Mouse (Mus musculus) gonadal fat pad, adult 2 months (tissue): ENCODE measurements around the gene Ap1m2. TPM values are rescaled to one million over a fixed set of nuclear protein-coding genes. Genes with fewer than 3 reads are reported as not detected.
"Not testable (repeated sequence)": the region's sequence is repeated elsewhere in the genome, so short reads cannot be mapped to it uniquely, and the experiment has no call there.

ENCODE experiments used
- DNase-seq: peaks from one replicate; pipeline ENCODE4 v3.0.0-alpha.2; 2012; ENCODE audit warnings: low read depth
- polyA plus RNA-seq: library from polyadenylated mRNA; depleted of rRNA; stranded (reverse); fragments of >200 nt; gene quantifications from 2 replicates; pipeline ENCODE4 v1.2.3, GENCODE M21; 2012

Ap1m2 gene
- polyA plus RNA-seq, 1 experiment, result 92.6 TPM

DNA sequence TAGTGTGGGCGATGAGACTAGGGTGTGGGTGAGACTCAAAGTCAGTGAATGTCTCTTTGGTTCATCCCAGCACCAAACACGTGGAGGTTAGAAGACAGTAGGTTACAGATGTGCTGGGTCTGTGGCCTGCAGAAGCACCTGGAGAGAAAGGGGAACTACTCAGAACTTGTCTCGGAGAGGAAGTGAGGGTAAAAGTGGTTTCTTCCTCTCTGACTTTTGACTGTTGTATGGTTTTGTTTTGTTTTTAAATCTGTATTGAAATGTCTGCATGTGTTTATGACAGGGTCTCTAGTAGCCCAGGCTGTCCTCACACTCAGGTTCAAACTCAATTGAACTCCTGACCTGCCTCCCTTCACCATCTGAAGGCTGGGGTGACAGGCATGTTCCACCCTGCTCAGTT lies 15.9 kb upstream of the Ap1m2 start:
- no peak for DNase-seq

DNA sequence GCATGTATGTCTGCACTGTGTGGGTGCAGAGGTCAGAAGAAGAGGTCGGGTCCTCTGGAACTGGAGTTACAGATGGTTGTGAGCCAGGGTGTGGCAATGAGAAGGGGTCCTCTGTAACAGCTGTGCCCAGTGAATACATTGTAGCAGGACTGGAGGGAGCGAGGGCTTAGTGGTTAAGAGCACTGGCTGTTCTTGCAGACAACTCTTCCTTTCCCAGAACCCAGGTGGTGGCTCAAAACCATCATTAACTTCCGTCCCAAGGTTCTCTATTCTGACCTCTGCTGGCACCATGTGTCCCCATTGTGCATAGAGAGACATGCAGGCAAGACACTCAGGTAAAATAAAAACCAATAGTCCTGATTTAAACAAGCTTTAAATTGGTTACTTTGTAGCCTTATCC lies 15.4 kb upstream of the Ap1m2 start:
- no peak for DNase-seq

DNA sequence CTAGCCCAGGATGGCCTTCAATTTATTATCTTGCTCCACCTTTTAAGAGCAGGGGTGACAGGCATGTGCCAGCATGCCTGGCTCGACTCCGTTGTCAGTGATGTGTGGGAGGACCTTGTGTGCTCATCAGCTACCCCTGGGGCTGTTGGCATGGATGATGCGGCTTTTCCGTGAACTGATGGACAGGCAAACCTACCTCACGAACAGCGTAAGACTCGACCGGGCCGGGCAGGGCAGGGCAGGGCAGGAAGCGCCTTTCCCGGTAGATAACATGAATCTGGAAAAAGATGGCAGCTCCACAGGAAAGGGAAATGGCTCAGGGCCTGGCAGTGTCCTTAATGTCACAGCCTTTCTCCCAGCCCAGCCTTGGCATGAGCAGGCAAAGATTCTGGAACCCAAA lies 12.1 kb upstream of the Ap1m2 start:
- DNase-seq, result peak; percentile 89

DNA sequence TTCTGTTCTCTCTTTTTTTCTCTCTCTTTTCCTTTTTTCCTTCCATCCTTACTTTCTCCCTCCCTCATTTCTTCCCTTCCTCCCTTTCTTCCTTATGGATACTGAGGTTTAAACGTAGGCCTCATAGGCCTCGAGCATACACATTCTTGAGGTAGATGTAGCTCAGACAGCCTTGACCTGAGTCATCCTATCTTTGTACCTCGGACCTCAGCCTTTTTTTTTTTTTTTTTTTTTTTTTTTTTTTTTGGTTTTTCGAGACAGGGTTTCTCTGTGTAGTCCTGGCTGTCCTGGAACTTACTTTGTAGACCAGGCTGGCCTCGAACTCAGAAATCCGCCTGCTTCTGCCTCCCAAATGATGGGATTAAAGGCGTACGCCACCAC lies 10.8 kb upstream of the Ap1m2 start:
- DNase-seq, result not testable (repeated sequence)

DNA sequence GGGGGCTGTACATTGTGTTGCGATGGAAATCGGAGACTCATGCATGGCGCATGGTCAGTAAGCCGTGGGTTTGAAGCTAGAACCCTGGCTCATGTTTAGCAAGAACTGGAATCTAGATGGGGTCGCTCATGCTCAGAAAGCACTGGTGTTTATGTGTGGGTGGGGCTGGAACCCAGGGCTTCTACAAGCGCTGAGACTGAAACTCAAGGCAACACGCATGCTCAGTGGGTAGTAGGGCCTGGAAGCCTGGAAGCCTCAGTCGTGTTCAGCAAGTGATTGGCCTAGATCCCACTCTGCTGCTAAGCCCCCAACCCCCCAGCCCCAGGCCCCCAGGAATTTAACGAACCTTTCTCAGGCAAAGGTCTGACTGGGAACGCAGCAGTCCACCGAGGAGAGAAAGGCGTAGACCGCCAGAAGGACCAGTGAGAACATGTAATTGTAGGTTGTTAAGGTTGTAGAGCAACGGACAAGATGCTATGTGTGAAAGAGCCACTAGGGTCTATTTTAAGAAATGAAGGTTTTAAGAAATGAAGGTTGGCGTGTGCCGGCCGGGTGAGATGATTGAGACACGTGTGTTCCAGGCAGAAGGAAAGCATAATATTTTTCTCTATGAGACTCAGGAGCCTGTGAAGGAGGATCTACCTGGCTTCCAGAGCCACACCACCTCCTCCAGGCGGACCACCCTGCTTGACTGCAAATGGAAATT lies 10.2 kb upstream of the Ap1m2 start:
- no peak for DNase-seq

DNA sequence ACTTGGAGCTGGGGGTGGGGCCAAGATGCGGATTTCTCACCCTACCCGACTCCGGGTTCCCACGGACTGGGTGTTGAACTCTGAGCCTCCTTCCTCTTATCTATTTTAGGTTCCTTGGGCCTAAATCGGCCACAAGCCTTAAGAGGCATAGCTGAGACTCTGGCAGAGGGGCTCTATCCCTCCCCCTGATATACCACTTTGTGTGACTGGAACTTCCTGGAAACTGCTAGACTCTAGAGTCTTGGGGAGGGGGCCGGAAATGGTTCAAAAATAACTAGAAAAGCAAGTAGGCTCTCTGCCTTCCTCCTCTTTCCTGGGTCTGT lies 9.3 kb upstream of the Ap1m2 start:
- no peak for DNase-seq

DNA sequence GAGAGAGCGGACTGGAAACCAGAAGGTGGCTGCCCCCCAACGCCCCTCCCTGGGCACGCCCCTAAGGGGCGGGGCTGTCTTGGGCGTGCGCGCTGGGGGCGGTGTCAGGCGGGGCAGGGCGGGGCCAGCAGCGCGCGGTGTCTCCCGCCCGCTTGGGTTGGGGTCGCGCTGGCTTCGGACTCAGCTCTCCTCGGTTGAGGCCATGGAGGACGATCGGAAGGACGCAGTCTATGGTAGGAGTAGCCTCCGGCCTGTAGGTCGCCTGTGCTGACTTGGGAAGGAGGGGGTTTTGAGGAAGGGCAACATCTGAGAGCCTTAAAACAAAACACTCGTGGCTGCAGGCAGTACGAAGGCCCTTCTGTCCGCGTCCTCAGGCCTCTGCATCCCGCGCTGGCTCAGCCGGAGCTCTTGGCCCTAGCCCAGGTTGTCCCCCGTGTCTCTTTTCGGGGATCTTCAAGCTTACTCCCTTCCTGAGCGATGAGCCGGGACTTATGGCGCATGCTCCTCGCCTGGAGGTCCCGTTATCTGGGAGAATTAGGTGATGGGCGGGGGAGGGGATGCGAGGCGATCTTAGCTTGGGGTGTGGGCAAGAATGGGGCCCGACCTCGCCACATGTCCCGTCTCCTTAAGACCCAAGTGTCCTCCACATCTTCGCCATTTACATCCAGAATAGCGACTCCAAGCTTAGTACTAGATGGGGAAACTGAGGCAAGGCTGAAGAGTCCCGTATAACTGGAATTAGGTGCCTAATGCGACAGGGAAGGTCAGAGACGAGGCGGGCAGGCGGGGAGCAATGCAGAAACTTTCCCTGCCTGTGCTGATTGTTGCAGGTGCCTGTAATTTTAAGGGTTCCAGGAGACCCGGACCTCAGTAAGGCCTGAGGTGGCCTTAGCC lies 8.7 kb upstream of the Ap1m2 start, which contains the start of gene Slc44a2:
TSS of gene Slc44a2 (plus strand) at position 80 of the 894 bp plus-strand sequence.
- DNase-seq, result no peak

DNA sequence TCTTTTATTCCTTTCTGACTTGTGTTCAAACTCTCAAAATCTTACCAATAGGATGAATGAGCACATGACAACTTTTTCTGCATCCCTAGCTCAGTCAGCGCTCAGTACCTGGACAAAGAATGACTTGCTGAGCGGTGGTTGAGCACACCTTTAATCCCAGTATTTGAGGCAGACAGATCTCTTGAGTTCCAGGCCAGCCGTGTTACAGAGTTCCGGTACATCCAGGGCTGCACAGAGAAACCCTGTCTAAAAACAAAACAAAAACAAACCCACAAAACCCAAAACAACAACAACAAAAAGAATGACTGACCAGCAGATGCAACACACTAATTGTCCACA lies 8.1 kb upstream of the Ap1m2 start:
- no peak for DNase-seq

DNA sequence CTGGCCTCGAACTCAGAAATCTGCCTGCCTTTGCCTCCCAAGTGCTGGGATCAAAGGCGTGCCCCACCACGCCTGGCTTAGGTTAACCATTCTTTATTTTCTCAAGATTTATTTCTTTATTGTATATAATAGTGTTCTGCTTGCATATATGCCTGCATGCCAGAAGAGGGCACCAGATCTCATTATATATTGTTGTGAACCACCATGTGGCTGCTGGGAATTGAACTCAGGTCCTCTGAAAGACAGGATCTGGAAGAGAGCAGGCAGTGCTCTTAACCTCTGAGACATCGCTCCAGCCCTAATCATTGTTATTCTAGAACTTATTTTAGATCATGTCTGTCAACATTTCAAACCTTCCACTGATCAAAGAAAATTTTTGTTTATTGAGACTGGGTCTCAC lies 7.4 kb upstream of the Ap1m2 start:
- no peak for DNase-seq

DNA sequence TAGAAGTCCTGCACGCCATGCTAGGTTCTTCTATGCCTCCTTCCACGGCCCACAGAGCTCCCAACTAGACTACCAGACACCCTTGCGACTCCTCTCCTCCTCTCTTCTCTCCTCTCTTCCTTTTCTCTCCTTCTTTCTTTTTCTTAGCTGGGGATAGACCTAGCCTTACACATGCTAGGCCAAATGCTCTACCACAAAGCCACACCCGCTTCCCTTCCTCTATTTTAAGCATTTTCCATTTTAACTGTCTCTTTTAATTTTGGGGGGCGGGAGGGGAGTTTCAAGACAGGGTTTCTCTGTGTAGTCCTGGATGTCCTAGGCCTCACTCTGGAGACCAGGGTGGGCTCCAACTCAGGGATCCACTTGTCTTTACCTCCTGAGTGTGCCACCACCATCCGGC lies 6.7 kb upstream of the Ap1m2 start:
- DNase-seq, result no peak

DNA sequence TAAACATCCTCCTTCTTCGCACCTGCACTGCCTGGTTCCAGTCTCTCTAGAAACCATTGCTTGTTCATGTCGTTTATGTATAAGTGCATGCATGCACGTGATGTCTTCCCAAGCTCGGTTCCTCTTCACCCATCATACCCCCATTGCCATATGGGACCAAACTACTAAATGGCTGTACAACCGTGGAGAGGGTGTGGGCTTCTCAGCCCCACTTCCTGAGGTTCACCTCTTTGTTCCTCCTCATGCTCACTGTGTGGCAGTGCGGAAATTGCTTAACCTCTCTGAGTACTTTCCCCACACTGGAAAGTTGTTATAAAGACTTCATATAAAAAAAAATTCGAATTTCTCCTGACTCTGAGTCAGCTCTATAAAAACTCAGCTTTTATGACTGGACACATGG lies 4.6 kb upstream of the Ap1m2 start:
- no peak for DNase-seq

DNA sequence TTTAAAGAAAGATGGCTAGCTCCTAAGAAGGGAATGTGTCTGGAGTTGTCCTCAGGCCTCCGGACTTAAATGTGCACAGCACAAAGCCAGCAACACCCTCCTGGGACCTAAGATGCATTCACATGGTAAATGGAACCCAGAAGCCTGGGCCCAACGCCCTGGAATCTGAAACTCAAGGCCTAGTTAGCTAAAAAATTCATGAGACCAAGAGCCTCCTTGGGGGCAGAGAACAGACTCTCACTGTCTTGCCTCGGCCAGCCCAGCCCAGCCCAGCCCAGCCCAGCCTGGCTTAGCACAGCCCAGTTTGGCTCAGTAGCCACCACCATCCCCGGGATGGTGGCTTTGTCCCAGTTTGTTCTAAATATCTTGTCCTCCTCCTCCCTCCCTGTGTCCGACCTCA lies 3.3 kb upstream of the Ap1m2 start:
- no peak for DNase-seq

DNA sequence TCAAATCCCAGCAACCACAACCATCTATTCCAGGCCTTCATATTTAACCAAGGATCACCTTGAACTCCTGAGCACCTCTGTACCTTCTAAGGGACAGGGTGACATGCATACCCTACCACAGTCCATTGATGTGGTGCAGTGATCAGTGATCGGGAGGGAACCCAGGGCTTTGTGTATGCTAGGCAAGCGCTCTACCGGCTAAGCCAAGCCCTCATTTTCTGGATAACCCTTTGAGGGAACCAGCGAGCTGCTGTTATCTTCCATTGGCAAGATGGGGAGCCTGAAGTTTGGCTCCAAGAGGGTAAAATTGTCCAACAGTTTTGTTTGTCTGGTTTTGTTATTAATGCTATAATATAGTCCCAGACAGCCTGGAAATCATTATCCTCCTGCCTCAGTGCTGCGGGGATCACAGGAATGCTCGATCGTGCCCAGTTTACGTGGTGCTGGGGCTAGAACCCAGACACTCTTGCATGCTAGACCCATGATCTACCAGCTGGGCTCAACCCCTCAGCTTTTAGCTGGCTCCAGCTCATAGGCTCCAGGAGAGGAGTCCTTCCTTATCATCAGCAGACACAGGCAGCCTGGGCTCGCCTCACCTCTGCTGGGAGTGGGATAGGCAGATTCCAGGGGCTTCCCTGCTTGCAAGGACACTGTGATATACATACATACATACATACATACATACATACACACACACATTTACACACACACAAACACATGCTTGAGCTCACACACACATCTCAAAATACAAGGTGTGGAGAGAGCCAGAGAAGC lies 2.4 kb upstream of the Ap1m2 start:
- DNase-seq, result no peak

DNA sequence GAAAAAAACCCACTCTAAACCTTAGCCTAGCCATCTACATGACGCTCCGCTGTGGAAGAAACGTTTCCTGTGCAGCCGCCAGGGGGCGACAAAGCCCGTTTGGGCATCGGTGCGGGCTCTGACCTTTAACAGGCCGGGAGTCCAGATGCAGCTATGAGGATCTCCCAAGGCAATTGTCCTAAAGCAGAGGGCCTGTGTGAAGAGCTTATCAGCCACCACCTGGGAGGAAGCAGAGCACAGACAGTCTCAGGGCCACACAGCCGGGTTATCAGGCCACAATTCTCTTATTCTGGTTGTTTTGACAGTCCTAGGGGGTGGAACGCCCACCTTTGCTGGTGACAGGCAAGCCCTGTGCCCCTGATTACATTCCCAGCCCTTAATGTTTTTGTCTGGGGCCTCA lies 1.3 kb upstream of the Ap1m2 start:
- DNase-seq, result no peak

DNA sequence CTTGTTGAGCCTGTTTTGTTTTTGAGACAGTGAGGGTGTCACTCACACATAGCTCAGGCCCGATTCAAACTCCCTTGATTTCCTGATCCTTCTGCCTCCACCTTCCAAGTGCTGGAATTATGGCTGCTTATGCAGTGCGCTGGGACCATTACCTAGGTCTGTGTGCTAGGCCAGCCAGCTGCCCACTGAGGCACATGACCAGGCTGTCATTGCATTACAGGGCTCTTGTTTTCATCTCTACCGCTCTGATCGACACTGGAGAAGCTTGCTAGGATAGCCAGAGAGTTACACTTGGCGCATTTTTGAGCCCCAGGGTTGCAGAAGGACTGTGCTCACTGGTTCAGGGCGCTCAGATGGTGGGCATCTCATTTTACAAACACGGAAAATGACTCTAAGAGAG lies 442 bp downstream of the Ap1m2 start:
- DNase-seq, result no peak

DNA sequence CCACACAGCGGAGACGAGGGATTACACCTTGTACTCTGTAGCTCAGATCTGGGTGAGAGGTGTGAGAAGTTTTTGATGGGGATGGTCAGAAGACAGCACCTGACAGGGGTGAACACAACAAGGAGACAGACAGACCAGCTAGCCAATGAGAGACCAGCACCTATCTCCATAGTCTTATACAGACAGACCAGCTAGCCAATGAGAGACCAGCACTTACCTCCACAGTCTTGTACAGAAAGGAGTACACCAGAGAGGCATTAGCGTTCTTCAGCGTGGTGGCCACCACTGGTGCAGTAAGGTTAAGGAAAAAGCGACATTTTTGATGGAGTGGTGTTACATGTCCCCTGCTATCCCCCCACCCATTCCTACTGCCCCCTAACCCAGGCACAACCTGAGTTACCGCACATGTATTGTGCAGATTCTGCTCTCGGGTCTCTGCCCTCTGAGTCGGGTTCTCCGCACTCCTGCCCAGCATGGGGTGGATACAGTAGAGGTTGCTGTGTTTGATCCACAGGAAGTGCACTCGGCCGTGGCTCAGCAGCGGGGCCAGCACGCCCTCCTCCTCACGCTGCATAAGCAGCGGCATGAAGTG lies 2.9 kb downstream of the Ap1m2 start:
- no peak for DNase-seq

DNA sequence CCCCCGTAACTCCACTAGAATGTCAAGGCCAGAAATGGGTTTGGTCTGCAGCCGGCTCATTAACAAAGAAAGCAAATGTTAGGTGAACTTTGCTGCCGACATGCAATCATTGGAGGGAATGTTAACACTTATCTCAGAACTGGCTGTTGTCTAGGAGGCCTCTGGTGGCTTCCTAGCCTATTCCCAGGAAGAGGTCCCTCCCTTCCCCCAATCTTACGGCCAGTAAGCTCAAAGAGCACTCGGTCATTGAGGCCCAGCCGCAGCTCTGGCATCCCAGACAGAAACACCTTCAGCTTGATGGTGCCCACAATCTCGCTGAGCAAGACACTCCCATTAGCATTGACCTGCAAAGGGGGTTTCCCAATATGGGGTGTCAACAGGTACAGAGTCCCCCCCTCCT lies 7.1 kb downstream of the Ap1m2 start:
- no peak for DNase-seq

DNA sequence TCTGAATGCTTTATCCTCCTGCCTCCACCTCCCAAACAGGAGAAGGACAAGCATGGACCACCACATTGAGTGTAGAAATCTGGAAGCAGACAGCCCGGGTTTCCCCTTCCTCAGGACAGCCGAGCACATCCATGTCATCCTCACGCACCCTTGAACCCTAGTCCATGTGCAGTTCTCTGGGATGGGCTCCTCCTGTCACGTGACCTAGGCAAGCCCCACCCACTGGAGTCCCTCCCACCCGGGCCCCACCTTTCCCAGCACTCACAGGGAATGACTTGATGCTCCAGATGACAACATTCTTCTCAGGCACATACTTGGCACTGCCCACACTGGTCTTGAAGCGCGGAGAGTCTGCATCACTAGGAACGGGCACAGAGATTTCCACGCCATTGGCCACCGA lies 13.1 kb downstream of the Ap1m2 start:
- no peak for DNase-seq

DNA sequence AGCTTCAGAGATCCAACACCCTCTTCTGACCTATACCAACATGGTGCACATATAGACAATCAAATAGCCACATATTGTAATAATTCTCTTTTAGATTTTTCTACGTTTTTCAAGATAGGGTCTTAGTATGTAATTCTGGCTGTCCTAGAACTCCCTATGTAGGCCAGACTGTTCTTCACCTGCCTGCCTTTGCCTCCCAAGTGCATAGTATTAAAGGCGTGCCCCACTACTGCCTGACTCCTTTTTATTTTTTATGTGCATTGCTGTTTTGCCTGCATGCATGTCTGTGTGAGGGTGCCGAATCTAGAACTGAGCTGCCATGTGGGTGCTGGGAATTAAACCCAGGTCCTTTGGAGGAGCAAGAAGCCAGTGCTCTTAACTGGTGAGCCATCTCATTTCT lies 19.9 kb downstream of the Ap1m2 start:
- DNase-seq, result no peak

DNA sequence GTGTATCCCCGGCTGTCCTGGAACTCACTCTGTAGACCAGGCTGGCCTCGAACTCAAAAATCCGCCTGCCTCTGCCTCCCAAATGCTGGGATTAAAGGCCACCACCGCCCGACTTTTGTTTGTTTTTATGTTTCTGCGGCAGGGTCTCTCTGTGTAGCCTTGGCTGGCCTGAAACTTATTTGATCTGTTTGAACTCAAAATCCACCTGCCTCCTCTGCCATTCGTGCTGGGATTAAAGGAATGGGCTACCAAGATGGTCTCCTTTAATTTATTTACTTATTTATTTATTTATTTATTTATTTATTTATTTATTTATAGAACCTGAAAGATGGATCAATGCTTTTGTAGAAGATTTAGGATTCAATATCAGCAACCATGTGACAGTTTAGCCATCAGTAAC lies 20.3 kb downstream of the Ap1m2 start:
- DNase-seq, result not testable (repeated sequence)

DNA sequence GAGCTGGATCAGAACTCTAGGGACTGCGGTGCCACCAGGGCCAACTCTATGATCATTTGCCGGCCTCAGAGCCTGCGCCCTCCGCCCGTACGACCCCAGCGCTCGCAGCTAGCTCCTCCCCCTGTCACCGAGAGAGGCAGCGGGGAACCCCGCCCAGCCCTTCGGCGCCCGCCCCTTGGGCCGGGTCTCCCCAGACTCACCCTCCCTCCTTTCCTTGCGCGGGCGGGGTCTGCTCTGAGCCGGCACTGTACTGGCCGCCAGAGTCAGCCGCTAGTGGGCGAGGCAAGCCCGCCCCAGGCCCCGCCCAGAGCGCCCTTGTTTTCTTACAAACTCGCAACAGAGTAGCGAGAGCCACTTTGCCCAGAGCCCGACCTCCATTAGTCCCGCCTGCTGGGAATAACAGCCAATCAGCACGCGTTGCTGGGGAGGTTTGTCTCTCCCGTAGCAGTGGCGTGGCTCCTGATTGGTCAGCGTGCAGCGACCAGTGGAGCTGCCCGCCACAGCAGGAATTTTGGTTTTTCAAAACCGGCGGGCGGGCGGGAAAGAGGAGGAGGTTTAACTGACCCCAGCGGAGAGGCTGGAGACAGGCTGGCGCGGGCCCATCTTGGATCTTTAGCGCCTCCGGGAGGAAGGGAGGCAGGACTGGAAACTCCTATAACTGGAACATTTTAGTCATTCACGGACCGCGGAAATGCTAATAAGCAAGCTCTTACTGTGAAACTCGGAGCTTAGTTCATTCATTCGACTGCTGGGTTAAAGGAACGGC lies 20.9 kb downstream of the Ap1m2 start, which contains the start of gene Cdkn2d:
TSS of gene Cdkn2d (minus strand) at position 386 of the 766 bp plus-strand sequence.
- peak; percentile 97 for DNase-seq

DNA sequence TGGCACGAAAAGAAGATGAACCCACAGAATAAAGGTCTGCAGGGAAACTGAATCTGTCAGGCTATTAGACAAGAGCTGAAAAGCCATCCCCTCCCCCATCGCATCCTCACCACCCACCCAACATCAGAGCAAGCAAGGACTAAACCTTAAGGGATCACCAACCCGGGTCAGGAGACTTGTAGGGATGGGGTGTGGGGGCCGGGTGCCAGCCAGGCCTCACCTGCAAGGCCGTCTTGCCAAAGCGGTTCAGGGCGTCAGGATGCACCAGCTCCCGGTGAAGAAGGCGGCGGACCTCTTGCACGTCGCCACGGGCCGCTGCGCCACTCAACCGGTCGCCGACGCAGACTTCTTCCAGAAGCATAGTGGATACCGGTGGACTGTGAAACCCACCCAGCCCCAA lies 21.5 kb downstream of the Ap1m2 start:
- DNase-seq, result no peak
